Mouse (Mus musculus) embryonic facial prominence, embryonic 15.5 days (tissue): Measurements from ENCODE around the gene Sytl3. TPM values are rescaled to one million over a fixed set of nuclear protein-coding genes. Genes with fewer than 3 reads are reported as not detected.

Source experiments
- ATAC-seq: fragments of 200-750 bp; cut with Nextera tagmentation; 2 replicates; pipeline ENCODE4 v1.8.0; 2017; ENCODE audit warnings: low read depth, moderate TSS enrichment; ENCODE audit not compliant: insufficient number of reproducible peaks, low FRiP score, low TSS enrichment
- H3K27ac ChIP-seq: fragments of 300-500 bp; sonication (generic); replicated peaks from 2 replicates; pipeline ENCODE4 v1.5.1; 2015; ENCODE audit warnings: mild to moderate bottlenecking, inconsistent platforms
- H3K27me3 ChIP-seq: fragments of 300-500 bp; sonication (generic); 2 replicates; pipeline ENCODE4 v1.6.1; 2015; ENCODE audit warnings: inconsistent platforms
- H3K36me3 ChIP-seq: fragments of 300-500 bp; sonication (generic); 2 replicates; pipeline ENCODE4 v1.6.1; 2015; ENCODE audit warnings: mild to moderate bottlenecking, inconsistent platforms
- H3K4me1 ChIP-seq: fragments of 300-500 bp; sonication (generic); 2 replicates; pipeline ENCODE4 v1.6.1; 2015; ENCODE audit warnings: inconsistent platforms
- H3K4me2 ChIP-seq: fragments of 300-500 bp; sonication (generic); replicated peaks from 2 replicates; pipeline ENCODE4 v1.6.1; 2015; ENCODE audit warnings: mild to moderate bottlenecking, inconsistent platforms
- H3K4me3 ChIP-seq: fragments of 300-500 bp; sonication (generic); replicated peaks from 2 replicates; pipeline ENCODE4 v1.5.1; 2015; ENCODE audit warnings: mild to moderate bottlenecking, inconsistent platforms
- H3K9ac ChIP-seq: fragments of 300-500 bp; sonication (generic); 2 replicates; pipeline ENCODE4 v1.6.1; 2015; ENCODE audit warnings: inconsistent platforms
- H3K9me3 ChIP-seq: fragments of 300-500 bp; sonication (generic); replicated peaks from 2 replicates; pipeline ENCODE4 v1.6.1; 2016; ENCODE audit warnings: inconsistent platforms
- WGBS: fragments of 180-500 bp; shearing (Covaris S2); methylation state at CpG from one replicate; pipeline ENCODE4 v1.1.7; 2015; 5-methylcytosine and 5-hydroxymethylcytosine counted together
- polyA plus RNA-seq: library from polyadenylated mRNA; unstranded; fragments of >200 nt; fragmentation: Nextera tagmentation; extraction: Ambion mirVana; gene quantifications from 2 replicates; pipeline ENCODE4 v1.2.1, GENCODE M21; 2015

Sytl3 gene
- polyA plus RNA-seq, 1 experiment from 2014 or later = 1.3 TPM

DNA sequence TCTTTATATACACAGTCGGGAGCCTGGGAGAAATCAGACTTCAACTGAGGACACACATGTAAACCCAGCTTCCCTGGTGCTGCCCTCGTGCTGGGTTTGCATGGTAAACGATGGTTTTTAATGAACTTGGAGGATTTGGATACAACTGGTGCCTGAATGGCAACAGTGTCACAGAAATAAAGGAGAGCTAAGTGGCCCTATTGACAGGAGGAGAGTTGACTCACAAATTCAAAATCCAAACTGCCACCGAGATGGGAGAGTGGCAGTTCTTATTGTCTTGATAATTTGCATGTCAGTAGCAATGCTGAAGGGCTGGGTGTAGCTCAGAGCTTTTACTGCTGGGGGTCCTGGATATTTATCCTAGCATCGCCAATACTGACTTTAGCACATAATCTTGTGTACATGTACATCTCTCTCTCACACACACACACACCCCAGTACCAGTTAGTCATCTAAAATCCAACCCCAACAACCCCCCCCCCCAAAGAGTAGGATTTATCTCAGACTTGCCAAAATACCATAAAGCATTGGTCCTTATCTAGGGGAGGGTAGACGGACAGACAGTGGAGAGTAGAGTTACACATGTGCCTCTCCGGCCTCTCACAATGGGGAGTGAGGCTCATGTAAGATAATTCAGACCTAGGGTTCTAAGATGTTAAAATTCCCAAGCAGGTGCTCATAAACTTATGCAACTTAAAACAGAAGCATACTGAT lies 104.8 kb downstream of the Sytl3 start:
- H3K4me2 ChIP-seq = no peak overlapping the region
- H3K27ac ChIP-seq = no peak overlapping the region
- no peak overlapping the region for H3K4me3 ChIP-seq
- no peaks in the 10 kb centered on the region for H3K27me3 ChIP-seq
- no peak overlapping the region for H3K9ac ChIP-seq
- no peaks in the 10 kb centered on the region for H3K9me3 ChIP-seq
- no peaks in the 10 kb centered on the region for H3K36me3 ChIP-seq
- no peaks in the 10 kb centered on the region; the same call in 1 of the 2 replicates for H3K4me1 ChIP-seq
- 64% methylated on average over 7 of the region's 7 CpGs for WGBS
- no peak for ATAC-seq

DNA sequence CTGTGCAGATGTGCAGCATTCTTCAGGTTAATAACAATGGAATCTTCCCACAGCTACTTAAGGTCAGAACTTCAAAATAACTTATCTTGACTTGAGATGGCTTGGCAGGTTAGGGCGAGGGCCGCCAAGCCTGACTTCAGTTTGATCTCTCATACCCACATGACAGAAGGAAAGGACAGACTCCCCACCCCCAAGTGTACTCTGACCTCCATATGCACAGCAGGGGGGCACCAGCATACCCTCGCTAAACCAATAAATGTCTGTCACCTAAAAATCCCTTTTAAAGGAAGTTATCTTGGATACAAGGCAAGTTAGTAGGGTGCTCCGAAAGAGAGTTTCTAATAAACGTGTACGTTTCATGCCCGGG lies 105.3 kb downstream of the Sytl3 start:
- Histone ChIP-seq H3K4me3 (no peak overlapping the region), H3K4me1 (no peaks in the 10 kb centered on the region; the same call in 1 of the 2 replicates), H3K9ac (no peak overlapping the region), H3K36me3 (no peaks in the 10 kb centered on the region), H3K27ac (no peak overlapping the region), H3K27me3 (no peaks in the 10 kb centered on the region), H3K4me2 (no peak overlapping the region), H3K9me3 (no peaks in the 10 kb centered on the region)
- 63% methylated on average over 7 of the region's 7 CpGs for WGBS
- ATAC-seq = no peak

DNA sequence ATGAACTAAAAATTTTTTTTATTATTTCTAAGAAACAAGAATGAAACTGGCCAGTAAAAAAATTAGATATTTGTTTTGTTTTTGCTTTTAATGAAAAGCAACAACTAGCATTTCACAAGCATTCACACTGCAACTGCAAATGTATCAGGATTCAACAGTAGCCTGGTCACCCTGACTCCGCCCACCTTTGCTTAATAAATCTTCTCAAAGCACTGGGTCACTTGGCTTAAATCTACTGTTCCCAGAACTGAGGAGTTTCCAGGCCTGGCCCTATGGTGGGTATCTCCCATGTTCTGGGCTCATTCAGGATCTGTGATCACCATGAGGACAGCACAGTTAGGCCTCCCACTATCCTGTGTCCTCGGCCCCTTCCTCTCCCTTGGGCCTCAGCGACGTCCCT lies 105.8 kb downstream of the Sytl3 start:
- Histone ChIP-seq H3K36me3 (no peaks in the 10 kb centered on the region), H3K27ac (no peak overlapping the region), H3K9ac (no peak overlapping the region), H3K4me2 (no peak overlapping the region), H3K4me1 (no peaks in the 10 kb centered on the region; the same call in 1 of the 2 replicates), H3K4me3 (no peak overlapping the region), H3K9me3 (no peaks in the 10 kb centered on the region), H3K27me3 (no peaks in the 10 kb centered on the region)
- WGBS = 92% methylated on average over 4 of the region's 4 CpGs
- ATAC-seq = no peak

DNA sequence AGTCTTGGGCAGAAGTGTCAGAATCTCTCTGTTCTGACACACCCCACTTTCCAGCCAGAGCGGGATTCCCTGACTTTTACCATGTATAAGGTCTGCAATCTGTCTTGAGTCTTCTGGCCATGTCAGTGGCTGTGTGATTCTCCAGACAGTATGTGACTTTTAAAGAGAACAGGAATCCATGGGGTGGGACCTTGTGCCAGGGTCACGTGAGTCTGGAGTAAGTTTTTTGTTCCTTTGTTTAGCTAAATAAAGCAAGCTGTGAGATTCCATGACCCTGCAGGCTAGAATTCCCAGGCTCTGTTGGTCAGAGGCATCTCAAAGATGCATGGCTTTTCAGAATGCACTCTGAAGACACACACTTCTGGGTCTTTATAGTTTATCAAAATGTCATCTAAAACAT lies 107.0 kb downstream of the Sytl3 start:
- Histone ChIP-seq H3K4me2 (no peak overlapping the region), H3K9ac (no peak overlapping the region), H3K4me1 (no peaks in the 10 kb centered on the region; the same call in 1 of the 2 replicates), H3K9me3 (no peaks in the 10 kb centered on the region), H3K36me3 (no peaks in the 10 kb centered on the region), H3K27me3 (no peaks in the 10 kb centered on the region), H3K4me3 (no peak overlapping the region), H3K27ac (no peak overlapping the region)
- WGBS = 44% methylated on average over 2 of the region's 2 CpGs
- no peak for ATAC-seq

DNA sequence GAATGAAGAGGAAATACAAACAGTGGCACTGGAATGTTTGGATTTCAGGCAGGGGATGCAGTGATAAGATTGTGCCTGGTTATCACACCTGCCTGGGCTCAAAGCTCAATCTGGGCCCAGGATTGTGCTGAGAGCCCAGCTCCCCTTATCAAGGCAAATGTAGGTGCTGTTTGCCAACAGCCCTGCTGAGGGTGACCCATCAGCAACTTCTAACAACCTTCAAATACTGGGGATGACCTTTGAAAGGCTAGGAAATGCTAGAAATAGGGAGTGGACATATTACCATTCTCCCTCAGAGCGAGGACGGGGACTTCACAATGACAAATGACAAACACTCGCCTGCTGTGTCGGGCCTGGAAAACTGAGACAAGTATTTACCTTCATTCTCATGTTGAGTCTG lies 107.9 kb downstream of the Sytl3 start:
- no peaks in the 10 kb centered on the region for H3K27me3 ChIP-seq
- no peak overlapping the region for H3K9ac ChIP-seq
- H3K36me3 ChIP-seq = no peaks in the 10 kb centered on the region
- ATAC-seq = no peak
- H3K4me3 ChIP-seq = no peak overlapping the region
- no peaks in the 10 kb centered on the region for H3K9me3 ChIP-seq
- H3K4me2 ChIP-seq = no peak overlapping the region
- WGBS = 93% methylated on average over 4 of the region's 4 CpGs
- no peak overlapping the region for H3K27ac ChIP-seq
- H3K4me1 ChIP-seq = no peaks in the 10 kb centered on the region; the same call in 1 of the 2 replicates

DNA sequence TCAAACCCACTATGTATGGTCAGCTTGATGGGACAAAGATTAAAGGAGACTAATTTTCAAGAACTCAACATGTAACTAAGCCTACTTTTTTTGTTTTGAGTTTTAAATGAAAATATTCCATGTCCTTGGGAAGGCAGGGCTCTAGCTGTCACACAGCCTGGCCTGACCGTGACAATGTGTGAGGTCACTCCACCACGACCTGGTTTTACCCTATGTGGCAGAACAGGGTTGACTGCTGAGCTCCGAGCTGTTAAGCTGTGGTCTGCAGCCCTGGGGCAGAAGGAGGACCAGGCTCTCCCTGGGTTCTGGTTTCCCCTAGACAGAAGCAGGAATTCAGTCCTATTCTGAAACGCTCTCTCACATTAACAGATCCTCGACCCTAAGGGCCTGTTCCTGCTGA lies 108.9 kb downstream of the Sytl3 start:
- 48% methylated on average over 5 of the region's 5 CpGs for WGBS
- H3K9ac ChIP-seq = no peak overlapping the region
- H3K4me1 ChIP-seq = no peaks in the 10 kb centered on the region; the same call in 1 of the 2 replicates
- no peak for ATAC-seq
- no peaks in the 10 kb centered on the region for H3K9me3 ChIP-seq
- no peak overlapping the region for H3K4me2 ChIP-seq
- H3K36me3 ChIP-seq = no peaks in the 10 kb centered on the region
- no peak overlapping the region for H3K4me3 ChIP-seq
- no peaks in the 10 kb centered on the region for H3K27me3 ChIP-seq
- H3K27ac ChIP-seq = no peak overlapping the region

DNA sequence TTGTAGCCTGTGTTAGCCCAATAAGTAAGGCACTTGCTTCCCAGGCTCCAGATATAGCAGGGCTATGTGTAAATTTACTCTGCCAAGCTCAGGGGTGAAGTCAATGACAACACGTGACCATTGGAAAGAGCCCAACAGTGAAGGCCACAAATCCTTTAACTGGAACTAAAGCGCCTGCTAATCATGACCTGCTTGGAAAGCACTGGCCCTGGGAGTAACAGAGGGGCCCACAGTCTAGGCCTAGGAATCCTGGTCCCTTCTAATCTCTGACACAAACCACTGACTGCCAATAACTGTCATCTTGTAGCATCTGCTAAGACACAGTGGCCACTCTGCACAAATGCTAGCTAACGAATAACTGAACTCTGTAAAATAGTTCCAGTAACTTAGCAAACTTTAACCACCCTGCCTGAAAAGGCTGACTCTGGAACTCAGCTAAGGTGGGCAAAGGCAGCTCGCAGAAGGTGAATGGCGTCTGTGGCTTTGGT lies 109.5 kb downstream of the Sytl3 start:
- Histone ChIP-seq H3K36me3 (no peaks in the 10 kb centered on the region), H3K4me1 (no peaks in the 10 kb centered on the region; the same call in 1 of the 2 replicates), H3K9me3 (no peaks in the 10 kb centered on the region), H3K9ac (no peak overlapping the region), H3K27ac (no peak overlapping the region), H3K27me3 (no peaks in the 10 kb centered on the region), H3K4me2 (no peak overlapping the region), H3K4me3 (no peak overlapping the region)
- 85% methylated on average over 5 of the region's 5 CpGs for WGBS
- no peak for ATAC-seq

DNA sequence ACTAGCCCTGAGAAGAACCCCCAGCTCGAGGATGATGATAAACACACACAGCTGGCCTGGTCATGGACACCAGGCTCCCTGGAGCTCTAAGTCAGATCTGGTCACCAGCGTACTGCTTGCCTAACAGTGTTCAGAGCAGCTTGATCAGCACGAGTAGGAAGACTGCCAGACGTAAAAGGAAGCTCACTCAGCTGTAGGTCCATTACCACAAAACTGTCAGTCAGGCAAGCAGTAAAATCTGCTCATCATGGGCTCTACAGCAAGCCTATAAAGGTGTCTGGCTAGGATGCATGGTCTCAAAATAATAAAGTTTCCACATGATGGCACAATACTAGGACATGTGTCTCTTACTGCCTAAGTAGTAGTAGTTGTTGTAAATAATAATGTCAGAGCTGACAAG lies 110.7 kb downstream of the Sytl3 start:
- Histone ChIP-seq H3K9me3 (no peaks in the 10 kb centered on the region), H3K27ac (no peak overlapping the region), H3K36me3 (no peaks in the 10 kb centered on the region), H3K4me2 (no peak overlapping the region), H3K4me3 (no peak overlapping the region), H3K9ac (no peak overlapping the region), H3K27me3 (no peaks in the 10 kb centered on the region), H3K4me1 (no peaks in the 10 kb centered on the region; the same call in 1 of the 2 replicates)
- WGBS = 44% methylated on average over 4 of the region's 4 CpGs
- ATAC-seq = no peak

DNA sequence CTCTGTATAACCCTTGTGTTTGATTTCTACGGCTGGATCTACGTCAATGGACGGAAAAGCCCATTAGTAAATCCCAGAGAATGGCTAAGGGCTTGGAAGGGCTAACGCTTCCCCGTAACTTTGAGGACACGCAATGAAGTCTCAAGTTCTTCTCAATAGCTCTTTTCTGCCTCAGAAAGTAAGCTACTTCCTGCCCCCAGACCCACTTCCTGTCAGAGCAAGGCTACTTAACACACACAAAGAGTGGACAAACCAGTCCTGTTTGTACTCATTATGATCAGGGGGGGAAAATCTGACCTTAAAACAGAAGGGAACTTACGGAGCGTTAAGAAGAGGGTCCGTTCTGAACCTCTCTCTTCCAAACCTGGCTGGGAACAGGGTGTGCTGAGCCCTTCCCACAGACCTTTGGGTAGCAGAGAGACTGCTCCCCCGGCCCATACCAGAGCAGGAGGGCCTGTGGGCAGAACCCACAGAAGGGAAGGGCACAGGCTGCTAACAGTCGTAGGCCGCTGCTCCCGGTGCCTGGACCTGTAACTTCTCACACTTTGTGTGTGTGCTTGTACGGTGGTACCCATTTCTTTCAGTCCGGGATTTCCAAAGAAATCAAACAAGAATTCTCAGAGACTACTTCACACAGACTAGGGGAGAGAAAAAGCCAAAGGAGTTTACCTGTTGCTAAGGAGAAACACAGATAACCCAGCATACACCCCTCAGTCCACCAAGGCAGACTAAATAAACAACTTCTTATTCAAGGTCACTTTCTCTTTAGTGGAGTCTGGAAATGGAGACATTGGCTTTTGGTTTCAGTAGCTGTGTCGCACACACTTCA lies 113.0 kb downstream of the Sytl3 start:
- Histone ChIP-seq H3K27ac (peak overlapping the region; percentile 3; the same call in 1 of the 2 replicates), H3K36me3 (no peaks in the 10 kb centered on the region), H3K4me1 (no peaks in the 10 kb centered on the region), H3K4me2 (no peak overlapping the region), H3K9ac (no peak overlapping the region), H3K9me3 (no peaks in the 10 kb centered on the region), H3K4me3 (no peak overlapping the region), H3K27me3 (no peaks in the 10 kb centered on the region)
- ATAC-seq = no peak
- WGBS = 65% methylated on average over 16 of the region's 16 CpGs

DNA sequence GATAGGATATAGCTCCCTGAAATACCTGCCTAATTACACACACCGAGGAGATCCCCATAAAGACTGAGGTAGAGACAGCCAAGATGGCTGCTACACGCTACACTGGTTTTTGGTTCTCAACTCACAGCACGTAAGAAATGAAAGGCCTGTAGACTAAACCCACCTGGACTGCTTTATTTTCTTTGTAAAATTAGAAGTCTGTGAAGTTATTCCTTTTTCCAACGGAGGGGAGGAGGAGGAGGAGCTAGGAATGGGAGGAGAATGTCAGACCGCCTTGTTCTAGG lies 113.5 kb downstream of the Sytl3 start:
- Histone ChIP-seq H3K9me3 (no peaks in the 10 kb centered on the region), H3K4me3 (no peak overlapping the region), H3K27me3 (no peaks in the 10 kb centered on the region), H3K4me1 (no peaks in the 10 kb centered on the region), H3K27ac (no peak overlapping the region), H3K9ac (no peak overlapping the region), H3K4me2 (no peak overlapping the region), H3K36me3 (no peaks in the 10 kb centered on the region)
- no peak for ATAC-seq
- 68% methylated on average over 5 of the region's 5 CpGs for WGBS

DNA sequence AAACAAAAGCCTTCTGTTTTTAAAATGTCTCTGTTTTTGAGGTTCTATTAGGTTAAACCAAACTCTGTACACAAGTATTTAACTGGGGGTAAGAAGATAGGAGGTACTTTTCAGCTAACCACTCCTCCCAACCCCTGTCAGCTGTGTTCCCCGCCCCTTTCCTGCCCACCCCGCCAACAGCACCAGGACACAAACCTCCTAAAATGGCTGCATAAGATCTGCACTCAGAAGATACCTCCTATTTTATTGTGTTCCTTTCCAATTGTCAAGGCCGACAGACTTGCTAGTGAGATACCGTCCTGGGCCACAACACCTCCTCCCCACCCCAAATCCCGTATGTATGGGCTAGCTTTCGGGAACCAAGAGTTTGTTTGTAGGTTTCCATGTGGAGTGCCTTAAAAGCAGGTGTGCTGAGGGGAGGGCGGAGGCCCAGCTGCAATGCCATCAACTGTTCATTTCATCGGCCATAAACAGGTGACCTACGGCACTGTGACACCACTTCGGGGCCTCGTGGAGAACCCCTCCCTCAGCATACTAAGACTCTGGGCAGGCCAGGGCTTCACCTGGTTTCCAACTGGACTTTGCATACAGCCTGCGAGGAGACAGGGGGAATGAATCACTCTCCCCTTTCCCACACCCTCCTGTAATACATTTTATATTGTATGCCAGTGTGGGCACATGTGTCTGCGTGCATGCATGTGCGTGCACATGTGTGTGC lies 114.5 kb downstream of the Sytl3 start:
- Histone ChIP-seq H3K27me3 (no peaks in the 10 kb centered on the region), H3K27ac (no peak overlapping the region), H3K9me3 (no peaks in the 10 kb centered on the region), H3K4me1 (peaks cover under 1% of the 10 kb centered on the region; the same call in 1 of the 2 replicates), H3K9ac (no peak overlapping the region), H3K4me2 (no peak overlapping the region), H3K36me3 (no peaks in the 10 kb centered on the region), H3K4me3 (no peak overlapping the region)
- ATAC-seq = no peak
- 84% methylated on average over 14 of the region's 14 CpGs for WGBS
